Mouse (Mus musculus) neural tube, embryonic 15.5 days (tissue): Measurements from ENCODE around the gene Hoxc11. TPM values are rescaled to one million over a fixed set of nuclear protein-coding genes. Genes with fewer than 3 reads are reported as not detected.
A peak's percentile ranks its signal among the peaks of the same experiment; 100 is the strongest.

Source experiments
- ATAC-seq: fragments of 200-750 bp; cut with Nextera tagmentation; 2 replicates; pipeline ENCODE4 v1.8.0; 2017; ENCODE audit warnings: mild to moderate bottlenecking, moderate TSS enrichment, moderate library complexity; ENCODE audit not compliant: low FRiP score
- H3K27ac ChIP-seq: fragments of 300-500 bp; sonication (generic); replicated peaks from 2 replicates; pipeline ENCODE4 v1.5.1; 2015; ENCODE audit warnings: mild to moderate bottlenecking, inconsistent platforms
- H3K27me3 ChIP-seq: fragments of 300-500 bp; sonication (generic); replicated peaks from 2 replicates; pipeline ENCODE4 v1.6.1; 2015; ENCODE audit warnings: inconsistent platforms
- H3K36me3 ChIP-seq: fragments of 300-500 bp; sonication (generic); 2 replicates; pipeline ENCODE4 v1.6.1; 2015; ENCODE audit warnings: inconsistent platforms
- H3K4me1 ChIP-seq: fragments of 300-500 bp; sonication (generic); 2 replicates; pipeline ENCODE4 v1.6.1; 2015; ENCODE audit warnings: inconsistent platforms
- H3K4me2 ChIP-seq: fragments of 300-500 bp; sonication (generic); 2 replicates; pipeline ENCODE4 v1.6.1; 2015; ENCODE audit warnings: inconsistent platforms, mild to moderate bottlenecking, moderate library complexity
- H3K4me3 ChIP-seq: fragments of 300-500 bp; sonication (generic); replicated peaks from 2 replicates; pipeline ENCODE4 v1.5.1; 2015; ENCODE audit warnings: mild to moderate bottlenecking, inconsistent platforms
- H3K9ac ChIP-seq: fragments of 300-500 bp; sonication (generic); replicated peaks from 2 replicates; pipeline ENCODE4 v1.6.1; 2015; ENCODE audit warnings: mild to moderate bottlenecking, inconsistent platforms
- H3K9me3 ChIP-seq: fragments of 300-500 bp; sonication (generic); replicated peaks from 2 replicates; pipeline ENCODE4 v1.6.1; 2016; ENCODE audit warnings: inconsistent platforms
- WGBS: fragments of 180-500 bp; shearing (Covaris S2); methylation state at CpG from one replicate; pipeline ENCODE4 v1.1.7; 2015; ENCODE audit warnings: mixed read lengths; 5-methylcytosine and 5-hydroxymethylcytosine counted together
- polyA plus RNA-seq: library from polyadenylated mRNA; unstranded; fragments of >200 nt; fragmentation: Nextera tagmentation; extraction: Ambion mirVana; gene quantifications from 2 replicates; pipeline ENCODE4 v1.2.1, GENCODE M21; 2015

Hoxc11 gene
- polyA plus RNA-seq, 1 experiment from 2014 or later = 2.1 TPM

- Histone ChIP-seq H3K9me3 (no peaks in the 10 kb centered on the region), H3K4me3 (peak overlapping the region; percentile 37), H3K9ac (peak overlapping the region; percentile 11), H3K36me3 (no peaks in the 10 kb centered on the region), H3K4me2 (peak overlapping the region; percentile 43), H3K4me1 (peaks cover 11% of the 10 kb centered on the region), H3K27ac (peak overlapping the region; percentile 41), H3K27me3 (peaks cover 84% of the 10 kb centered on the region)
- WGBS = 3% methylated on average over 32 of the region's 34 CpGs
- no peak for ATAC-seq
Observed at GRCm38 (mm10) chr15:102939256-102940155, 14.7 kb upstream of the Hoxc11 start.

- Histone ChIP-seq H3K4me2 (peak overlapping the region; percentile 52), H3K27ac (peak overlapping the region; percentile 74), H3K27me3 (peaks cover 90% of the 10 kb centered on the region), H3K9ac (peak overlapping the region; percentile 41), H3K4me3 (peak overlapping the region; percentile 34), H3K4me1 (peaks cover 11% of the 10 kb centered on the region), H3K36me3 (no peaks in the 10 kb centered on the region), H3K9me3 (no peaks in the 10 kb centered on the region)
- under 1% methylated on average over 49 of the region's 53 CpGs for WGBS
- no peak for ATAC-seq
Observed at GRCm38 (mm10) chr15:102942739-102943467, 11.3 kb upstream of the Hoxc11 start.

GRCm38 (mm10) chr15:102943468-102943813 lies 10.8 kb upstream of the Hoxc11 start:
- peak overlapping the region; percentile 52 for H3K4me2 ChIP-seq
- no peaks in the 10 kb centered on the region for H3K36me3 ChIP-seq
- H3K27me3 ChIP-seq = peaks cover 90% of the 10 kb centered on the region
- H3K9ac ChIP-seq = peak overlapping the region; percentile 28; the same call in 1 of the 2 replicates
- no peak for ATAC-seq
- 4% methylated on average over 5 of the region's 5 CpGs for WGBS
- peak overlapping the region; percentile 34 for H3K4me3 ChIP-seq
- H3K27ac ChIP-seq = peak overlapping the region; percentile 74
- H3K4me1 ChIP-seq = peaks cover 11% of the 10 kb centered on the region
- H3K9me3 ChIP-seq = no peaks in the 10 kb centered on the region

- H3K4me3 ChIP-seq = peak overlapping the region; percentile 19
- H3K27ac ChIP-seq = peak overlapping the region; percentile 39
- H3K4me1 ChIP-seq = peaks cover 6% of the 10 kb centered on the region
- H3K27me3 ChIP-seq = peaks cover 83% of the 10 kb centered on the region
- H3K9ac ChIP-seq = peak overlapping the region; percentile 6; the same call in 1 of the 2 replicates
- no peak for ATAC-seq
- 8% methylated on average over 22 of the region's 22 CpGs for WGBS
- H3K9me3 ChIP-seq = no peaks in the 10 kb centered on the region
- no peaks in the 10 kb centered on the region for H3K36me3 ChIP-seq
- H3K4me2 ChIP-seq = peak overlapping the region; percentile 40
Observed at GRCm38 (mm10) chr15:102945185-102946077, 8.8 kb upstream of the Hoxc11 start.

- Histone ChIP-seq H3K9me3 (no peaks in the 10 kb centered on the region), H3K27ac (peak overlapping the region; percentile 80), H3K9ac (peak overlapping the region; percentile 18; the same call in 1 of the 2 replicates), H3K4me2 (peak overlapping the region; percentile 41), H3K36me3 (no peaks in the 10 kb centered on the region), H3K4me1 (peaks cover 6% of the 10 kb centered on the region), H3K4me3 (peak overlapping the region; percentile 24), H3K27me3 (peaks cover 83% of the 10 kb centered on the region)
- 3% methylated on average over 9 of the region's 9 CpGs for WGBS
- no peak for ATAC-seq
Observed at GRCm38 (mm10) chr15:102947276-102947675, 7.0 kb upstream of the Hoxc11 start.

GRCm38 (mm10) chr15:102948842-102949241 lies 5.4 kb upstream of the Hoxc11 start:
- peak overlapping the region; percentile 24 for H3K4me3 ChIP-seq

GRCm38 (mm10) chr15:102949696-102950095 lies 4.5 kb upstream of the Hoxc11 start:
- ATAC-seq = no peak
- Histone ChIP-seq H3K4me3 (peak overlapping the region; percentile 24), H3K9ac (0 out of 2 replicates have a peak overlapping the region, but pooled peaks have one; percentile 6), H3K36me3 (no peaks in the 10 kb centered on the region), H3K4me1 (no peaks in the 10 kb centered on the region), H3K27me3 (peaks cover 81% of the 10 kb centered on the region), H3K9me3 (no peaks in the 10 kb centered on the region), H3K4me2 (peak overlapping the region; percentile 41), H3K27ac (peak overlapping the region; percentile 80)
- 2% methylated on average over 20 of the region's 20 CpGs for WGBS

More at GRCm38 (mm10) chr15:102948842-102949241, 5.4 kb upstream of the Hoxc11 start:
- Histone ChIP-seq H3K27ac (peak overlapping the region; percentile 80), H3K9ac (no peak overlapping the region), H3K4me1 (no peaks in the 10 kb centered on the region), H3K4me2 (peak overlapping the region; percentile 41), H3K36me3 (no peaks in the 10 kb centered on the region), H3K9me3 (no peaks in the 10 kb centered on the region), H3K27me3 (peaks cover 89% of the 10 kb centered on the region)
- 8% methylated on average over 2 of the region's 2 CpGs for WGBS
- ATAC-seq = no peak

GRCm38 (mm10) chr15:102950877-102951276 lies 3.4 kb upstream of the Hoxc11 start:
- 9% methylated on average over 2 of the region's 2 CpGs for WGBS
- 0 out of 2 replicates have a peak, but pooled peaks cover 5% of the 10 kb centered on the region for H3K4me1 ChIP-seq
- peak overlapping the region; percentile 23 for H3K4me3 ChIP-seq
- no peaks in the 10 kb centered on the region for H3K36me3 ChIP-seq
- peak overlapping the region; percentile 60 for H3K27ac ChIP-seq
- H3K9me3 ChIP-seq = no peaks in the 10 kb centered on the region
- peak overlapping the region; percentile 41 for H3K4me2 ChIP-seq
- H3K27me3 ChIP-seq = peaks cover 71% of the 10 kb centered on the region
- H3K9ac ChIP-seq = peak overlapping the region; percentile 20; the same call in 1 of the 2 replicates
- no peak for ATAC-seq

- H3K4me2 ChIP-seq = peak overlapping the region; percentile 51
- H3K36me3 ChIP-seq = no peaks in the 10 kb centered on the region
- peak overlapping the region; percentile 77 for H3K27ac ChIP-seq
Observed at GRCm38 (mm10) chr15:102953561-102953960, 666 bp upstream of the Hoxc11 start.

GRCm38 (mm10) chr15:102955007-102955382 lies 768 bp downstream of the Hoxc11 start:
- Histone ChIP-seq H3K9me3 (no peaks in the 10 kb centered on the region), H3K4me2 (peak overlapping the region; percentile 51), H3K36me3 (no peaks in the 10 kb centered on the region), H3K4me1 (peaks cover 10% of the 10 kb centered on the region), H3K27me3 (peaks cover 69% of the 10 kb centered on the region), H3K9ac (peak overlapping the region; percentile 59), H3K27ac (peak overlapping the region; percentile 77), H3K4me3 (peak overlapping the region; percentile 43)
- under 1% methylated on average over 28 of the region's 28 CpGs for WGBS
- ATAC-seq = no peak

More at GRCm38 (mm10) chr15:102953561-102953960, 666 bp upstream of the Hoxc11 start:
- H3K9ac ChIP-seq = 0 out of 2 replicates have a peak overlapping the region, but pooled peaks have one; percentile 14
- H3K4me3 ChIP-seq = peak overlapping the region; percentile 43
- H3K27me3 ChIP-seq = peaks cover 68% of the 10 kb centered on the region
- no peaks in the 10 kb centered on the region for H3K9me3 ChIP-seq
- H3K4me1 ChIP-seq = 0 out of 2 replicates have a peak, but pooled peaks cover 9% of the 10 kb centered on the region
- 6% methylated on average over 6 of the region's 6 CpGs for WGBS
- no peak for ATAC-seq
